Mouse (Mus musculus) c-Kit-positive CD71-negative TER-119-negative erythroid progenitor cells, embryonic 14.5 days (primary cell): ENCODE data around the gene Iqsec1.

Source experiments
- DNase-seq: peaks from one replicate; pipeline ENCODE4 v3.0.0-alpha.2; 2013; ENCODE audit warnings: low read depth

The Iqsec1 gene

DNA sequence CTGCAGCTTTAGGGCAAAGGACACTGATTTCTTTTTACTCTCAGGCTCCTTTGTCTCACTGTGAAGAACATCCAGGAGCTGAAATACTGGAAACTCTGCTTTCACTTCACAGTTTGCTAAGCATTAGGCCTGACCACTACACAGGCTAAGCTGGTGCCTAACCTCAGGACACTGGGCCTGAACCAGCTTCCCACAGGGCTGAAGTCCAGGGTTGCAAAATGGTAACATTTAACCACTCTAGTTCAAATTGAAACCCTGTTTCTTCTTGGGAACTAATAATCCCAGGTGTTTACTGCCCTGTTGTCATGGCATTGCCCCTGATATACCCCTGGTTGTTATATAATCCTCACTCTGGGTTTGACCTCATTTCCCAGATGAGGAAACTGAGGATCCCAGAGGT, 234.8 kb downstream of the Iqsec1 start:
- no peak for DNase-seq

DNA sequence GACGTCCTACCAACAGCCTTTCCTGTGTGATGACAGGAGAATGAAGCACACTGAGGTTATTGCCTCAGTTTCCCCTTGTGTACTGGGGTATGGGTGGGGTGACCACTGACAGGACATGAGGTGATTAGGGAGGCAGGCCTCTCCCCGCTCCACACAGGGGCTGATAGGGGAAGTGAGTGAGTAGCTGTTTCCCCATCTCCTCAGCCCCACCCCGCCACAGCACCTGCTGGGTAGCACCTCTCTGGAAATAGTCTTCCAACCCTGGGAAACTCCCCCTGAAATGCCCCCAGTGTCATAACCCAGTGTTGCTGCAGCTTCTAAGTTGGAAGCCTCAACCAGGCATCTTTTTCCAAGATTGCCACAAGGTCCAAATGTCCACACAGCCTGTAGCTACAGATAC, 236.9 kb downstream of the Iqsec1 start:
- no peak for DNase-seq

DNA sequence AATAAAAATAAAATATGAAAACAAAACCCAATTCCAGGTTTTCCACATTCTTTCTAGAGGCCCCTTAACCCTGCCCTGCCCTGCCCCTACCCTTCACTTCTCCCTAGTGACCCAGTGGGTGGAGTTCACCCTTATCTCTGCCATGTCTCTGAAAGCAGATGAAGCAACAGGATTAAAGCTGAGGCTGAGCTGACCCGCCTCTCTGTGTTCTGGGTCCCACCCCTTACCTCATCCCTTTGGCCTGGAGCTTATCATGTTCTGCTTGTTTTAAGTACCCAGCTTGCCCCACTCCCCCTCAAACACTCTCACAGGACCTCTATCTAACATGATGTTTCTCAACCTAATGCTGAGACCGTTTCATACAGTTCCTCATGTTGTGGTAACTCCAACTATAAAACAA, 238.4 kb downstream of the Iqsec1 start:
- no peak for DNase-seq

DNA sequence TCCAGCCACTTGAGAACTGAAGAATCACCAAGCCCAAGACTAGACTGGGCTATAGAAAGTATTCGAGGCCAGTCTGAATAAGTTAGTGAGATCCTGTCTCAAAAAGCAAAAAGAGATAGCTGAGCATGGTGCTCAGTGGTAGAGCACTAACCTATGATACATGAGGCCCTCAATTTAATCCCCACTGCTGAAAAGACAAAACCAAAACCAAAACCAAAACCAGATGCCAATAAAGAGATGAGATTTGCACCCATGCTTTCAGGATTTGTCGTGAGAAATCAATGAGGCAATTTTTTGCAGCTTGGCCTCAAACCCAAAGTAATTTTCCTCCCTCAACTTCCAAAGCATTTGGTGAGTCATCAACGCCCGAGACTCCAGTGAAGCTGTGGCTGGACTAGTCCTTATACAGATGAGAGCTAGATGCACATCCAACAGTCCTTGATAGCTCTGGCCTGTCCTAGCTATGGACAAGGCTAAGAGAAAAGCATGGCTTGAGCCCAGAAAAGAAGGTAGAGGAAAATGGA, 239.0 kb downstream of the Iqsec1 start:
- no peak for DNase-seq

DNA sequence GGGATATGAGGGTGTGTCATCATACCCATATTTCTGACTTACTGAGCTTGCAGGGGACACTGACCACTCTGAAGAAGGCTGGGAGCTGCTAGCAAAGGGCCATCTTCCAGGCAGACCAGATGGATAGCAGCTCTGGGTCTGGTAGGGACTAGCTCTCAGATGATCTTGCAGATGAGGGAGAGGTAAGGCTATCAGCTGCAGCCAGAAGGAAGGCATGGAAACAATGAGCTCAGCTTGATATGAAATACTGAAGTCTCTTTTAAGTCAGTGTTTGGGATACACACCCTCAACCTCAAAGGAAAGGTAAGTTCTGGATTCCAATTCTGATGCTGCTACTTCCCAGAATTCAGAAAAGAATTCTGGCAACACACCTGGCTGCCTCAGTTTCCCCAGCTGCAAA, 239.5 kb downstream of the Iqsec1 start:
- no peak for DNase-seq

DNA sequence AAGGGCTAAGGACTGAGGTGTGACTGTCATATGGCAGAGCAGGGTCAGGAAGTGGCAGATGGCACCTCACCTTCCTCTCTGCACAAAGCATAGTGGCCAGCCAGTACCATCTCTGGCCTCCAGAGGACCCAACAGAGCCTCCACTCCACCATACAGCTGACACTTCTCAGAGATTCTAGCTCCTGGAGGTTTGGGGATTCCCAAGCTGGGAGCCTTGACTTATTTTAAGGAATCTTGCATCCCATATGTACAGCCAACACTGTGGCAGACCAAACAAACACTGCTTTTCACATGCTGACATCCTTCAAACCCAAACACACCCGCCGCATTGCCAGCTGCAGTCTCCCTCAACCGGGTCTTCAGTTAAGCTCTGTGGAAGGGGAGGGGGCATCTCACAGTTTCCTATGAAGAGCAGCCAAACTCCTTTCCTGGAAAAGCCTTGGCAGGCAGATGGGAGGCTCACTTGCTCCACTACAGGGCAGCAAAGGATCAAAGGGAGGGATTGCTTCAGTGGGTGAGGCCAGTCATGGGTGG, 242.1 kb downstream of the Iqsec1 start:
- no peak for DNase-seq

DNA sequence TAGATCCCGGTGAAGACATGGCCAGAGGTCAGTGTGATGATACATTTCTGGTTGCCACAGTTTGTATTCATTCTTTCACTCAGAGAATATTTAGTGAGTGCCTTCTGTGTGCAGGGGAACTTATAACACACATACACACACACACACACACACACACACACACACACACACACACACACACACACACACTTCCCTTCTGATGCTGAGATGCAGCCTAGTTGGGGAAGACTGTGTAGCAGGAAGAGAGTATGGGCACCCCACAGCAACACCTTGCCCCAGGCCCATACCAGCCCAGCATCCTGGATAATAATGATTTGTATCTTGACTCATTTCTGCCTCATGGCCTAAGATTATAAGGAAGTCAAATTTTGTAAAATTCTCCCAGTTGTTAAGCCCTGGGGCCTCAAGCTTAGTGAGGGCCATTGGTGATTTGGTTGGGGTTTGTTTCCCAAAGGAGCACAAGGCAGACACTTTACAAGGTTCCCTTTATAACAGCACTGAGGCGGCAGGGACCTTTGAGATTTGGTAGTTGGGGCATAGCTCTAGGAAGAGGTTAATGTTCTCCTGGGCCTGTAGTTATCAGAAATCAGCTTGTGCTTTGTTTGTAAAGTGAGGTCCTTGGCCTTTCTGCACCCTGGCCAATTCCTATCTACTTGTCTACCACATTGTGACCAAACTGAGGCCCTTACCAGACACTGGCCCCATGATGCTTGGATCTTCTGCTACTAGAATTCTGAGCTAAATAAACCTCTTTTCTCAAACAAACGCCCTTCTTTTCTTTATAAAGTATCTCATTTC, 242.9 kb downstream of the Iqsec1 start:
- no peak for DNase-seq

DNA sequence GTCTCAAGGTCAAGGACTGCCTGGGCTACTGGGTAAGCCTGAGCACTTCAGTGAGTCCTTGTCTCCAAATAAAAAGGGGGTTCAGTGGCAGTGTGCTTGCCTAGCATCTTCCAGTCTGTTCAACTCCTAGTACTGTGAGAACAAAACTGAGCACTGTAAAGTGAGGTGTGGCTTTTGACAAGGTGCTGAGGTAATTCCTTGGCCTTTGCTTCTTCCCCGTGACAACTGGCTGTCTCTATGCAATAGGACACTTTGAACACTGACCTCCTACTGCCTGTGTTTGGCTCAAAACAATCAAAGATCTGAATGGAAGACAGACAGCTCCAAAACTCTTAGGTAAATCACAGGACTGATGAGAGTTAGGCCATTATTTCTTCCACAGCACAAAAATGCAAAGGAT, 246.0 kb downstream of the Iqsec1 start:
- no peak for DNase-seq

DNA sequence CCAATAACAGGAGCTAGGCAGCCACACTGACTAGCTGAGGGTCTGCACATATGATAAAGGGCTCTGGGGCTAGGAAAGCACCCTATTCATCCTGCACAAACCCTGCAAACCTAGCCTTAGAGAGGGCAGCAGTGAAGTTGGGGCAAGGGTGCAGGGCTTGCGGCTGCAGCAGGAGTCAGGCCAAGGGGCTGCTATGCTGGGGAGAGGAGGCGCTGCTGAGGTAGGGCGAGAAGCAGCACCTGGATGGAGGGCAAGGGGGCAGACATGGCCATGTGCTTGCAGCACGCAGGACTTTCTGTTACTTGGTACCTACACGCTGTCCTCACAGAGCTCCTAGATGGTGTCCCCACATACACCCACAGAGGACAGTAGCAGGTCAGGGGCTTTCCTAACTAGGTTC, 246.8 kb downstream of the Iqsec1 start:
- DNase-seq, result no peak

DNA sequence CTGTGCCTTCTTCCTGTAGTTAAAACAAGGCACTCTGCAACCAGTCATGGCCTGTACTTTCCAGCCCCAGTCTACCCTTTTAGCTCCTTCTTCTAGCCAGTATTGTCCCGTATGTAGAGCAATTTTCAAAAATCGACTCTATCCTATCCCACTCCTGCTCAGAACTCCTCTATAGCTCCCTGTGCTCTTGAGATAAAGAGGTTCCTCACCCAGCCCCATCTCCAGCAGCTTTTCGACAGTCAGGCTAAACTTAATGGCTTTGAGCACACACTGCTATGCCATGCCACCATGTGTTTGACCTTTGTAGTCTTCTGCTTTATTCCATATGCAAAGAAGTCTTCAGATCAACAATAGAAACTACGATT, 247.4 kb downstream of the Iqsec1 start:
- DNase-seq, result no peak

DNA sequence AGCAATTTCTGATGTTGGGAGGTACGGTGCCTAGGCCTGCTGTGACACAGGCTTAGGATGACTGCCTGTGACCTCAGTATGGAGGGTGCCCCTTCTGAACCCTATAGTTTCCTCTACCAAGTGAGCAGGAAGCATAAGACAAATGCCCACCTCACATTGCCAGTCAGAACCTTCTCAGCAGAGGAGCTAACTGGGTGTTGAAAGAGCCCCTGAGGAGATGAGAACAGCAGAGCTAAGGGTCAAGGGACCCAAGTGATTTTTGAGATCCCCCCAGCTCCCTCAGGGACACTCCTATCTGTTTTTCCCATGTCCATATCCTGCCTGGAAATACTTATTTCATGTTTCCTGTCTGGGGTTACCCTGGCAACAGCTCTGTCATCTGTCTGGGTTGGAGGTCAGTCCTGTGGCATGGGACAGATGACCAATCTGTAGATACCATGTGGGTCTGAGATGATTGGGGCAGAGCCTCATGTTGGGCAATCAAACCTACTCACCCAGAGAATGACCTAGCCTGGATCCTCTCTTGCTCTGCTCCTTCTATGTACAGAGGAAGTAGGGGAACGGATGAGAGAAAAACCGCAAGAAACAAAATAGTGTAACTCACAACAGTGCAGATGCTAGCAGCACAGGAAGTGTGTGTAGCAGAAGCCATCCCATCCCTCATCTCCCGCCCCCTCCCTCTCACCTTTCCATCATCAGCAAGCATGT, 248.0 kb downstream of the Iqsec1 start:
- no peak for DNase-seq

DNA sequence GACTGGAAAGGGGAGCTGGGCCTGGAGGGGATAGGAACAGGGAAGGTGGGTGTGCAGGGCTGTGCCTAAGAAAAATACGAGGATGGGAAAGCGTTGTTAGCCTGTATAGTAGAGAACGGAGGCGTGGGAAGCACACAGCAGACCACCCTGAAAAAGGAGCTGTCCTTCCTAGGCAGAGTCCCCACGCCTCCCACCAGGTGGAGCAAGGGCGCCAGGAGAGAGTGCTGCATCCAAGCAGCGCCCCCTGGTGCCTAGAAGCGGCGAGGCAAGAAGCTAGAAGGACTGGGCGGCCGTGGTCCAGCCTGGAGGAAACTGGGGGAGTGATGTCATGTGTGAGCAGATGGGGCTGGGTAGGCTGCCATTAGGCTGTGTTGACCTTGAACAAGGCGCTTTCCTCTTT, 251.1 kb downstream of the Iqsec1 start:
- DNase-seq, result peak; percentile 91

DNA sequence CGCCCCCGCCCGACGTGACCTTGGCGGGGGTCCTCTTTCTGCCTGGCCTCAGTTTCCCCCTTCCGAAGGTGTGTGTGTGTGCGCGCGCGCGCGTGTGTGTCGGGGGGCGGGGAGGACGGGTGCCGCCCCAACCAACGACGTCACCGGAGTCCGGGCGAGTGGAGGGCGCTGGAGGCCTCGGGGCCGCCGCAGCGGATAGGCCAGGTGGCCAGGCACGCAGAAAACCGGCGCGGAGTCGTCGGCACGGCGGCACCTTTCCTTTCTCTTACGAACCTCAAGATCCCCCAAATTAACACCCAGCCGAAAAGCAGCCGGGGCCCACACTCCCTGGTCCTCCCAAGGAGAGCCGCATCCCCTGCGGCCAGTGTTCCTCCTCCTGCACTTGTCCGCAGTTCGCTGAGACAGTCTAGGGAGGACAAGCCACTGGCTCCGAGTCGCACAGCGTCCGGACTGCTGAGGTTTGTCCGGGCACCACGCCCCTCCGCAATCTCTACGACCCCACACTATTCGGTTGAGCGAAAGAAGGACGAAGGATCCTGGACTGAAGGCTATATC, 251.7 kb downstream of the Iqsec1 start:
- no peak for DNase-seq

DNA sequence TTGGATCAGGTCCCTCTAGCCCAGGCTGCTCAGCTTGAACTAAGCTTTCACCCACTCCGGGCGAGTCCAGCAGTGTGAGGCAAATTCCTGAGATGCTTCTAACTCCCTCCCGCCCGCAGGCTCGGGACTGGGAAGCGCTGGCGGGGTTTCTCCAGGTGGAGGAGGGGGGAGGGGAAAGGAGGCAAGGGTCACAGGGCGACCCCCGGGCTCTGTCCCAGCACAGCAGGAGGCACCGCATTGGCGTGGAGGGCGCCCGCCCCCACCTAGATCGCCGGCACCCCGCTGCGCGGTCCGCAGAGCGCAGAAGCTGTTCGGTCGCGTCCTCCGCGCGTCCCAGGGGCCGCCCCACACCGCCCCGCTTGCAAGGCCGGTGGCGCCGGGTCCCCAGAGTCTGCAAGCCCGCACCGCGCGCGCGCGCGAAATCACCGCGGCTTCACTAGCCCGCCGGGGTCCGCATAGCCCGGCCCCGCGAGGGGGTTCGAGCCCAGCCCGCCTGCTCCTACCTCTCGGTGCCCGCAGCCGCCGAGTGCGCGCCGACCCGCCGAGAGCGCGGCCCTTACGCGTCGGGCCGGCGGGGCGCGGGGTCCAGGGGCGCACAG, 252.3 kb downstream of the Iqsec1 start:
- DNase-seq, result no peak

DNA sequence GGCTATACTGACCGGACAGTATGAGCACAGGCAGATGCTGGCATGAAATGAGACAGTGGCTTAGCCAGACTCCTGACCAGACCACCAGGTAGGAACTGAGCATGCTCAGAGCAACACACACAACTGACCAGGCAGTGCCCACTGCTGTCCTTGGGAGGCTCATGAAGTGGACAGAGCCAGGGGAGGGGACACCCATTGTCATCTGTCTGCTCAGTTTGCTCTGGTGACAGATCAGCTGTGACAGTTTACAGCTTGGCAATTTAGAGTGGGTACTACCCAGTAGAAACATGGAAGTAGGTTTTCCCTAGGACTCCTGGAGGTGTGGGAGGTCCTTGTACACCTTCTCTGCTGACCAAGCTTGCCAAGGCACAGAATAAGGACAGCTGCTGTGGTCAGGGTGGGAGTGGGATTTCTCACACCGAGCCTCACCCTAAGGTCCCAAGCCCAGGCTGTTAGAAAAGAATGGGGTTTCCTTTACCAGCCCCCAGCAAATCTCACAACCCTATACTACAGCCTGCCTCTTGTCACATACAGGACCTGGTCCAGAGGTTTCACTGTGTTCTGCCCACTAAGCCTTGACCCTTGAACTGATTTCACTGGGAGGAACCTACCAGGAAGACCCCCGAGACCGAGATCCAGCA, 253.0 kb downstream of the Iqsec1 start:
- DNase-seq, result no peak

DNA sequence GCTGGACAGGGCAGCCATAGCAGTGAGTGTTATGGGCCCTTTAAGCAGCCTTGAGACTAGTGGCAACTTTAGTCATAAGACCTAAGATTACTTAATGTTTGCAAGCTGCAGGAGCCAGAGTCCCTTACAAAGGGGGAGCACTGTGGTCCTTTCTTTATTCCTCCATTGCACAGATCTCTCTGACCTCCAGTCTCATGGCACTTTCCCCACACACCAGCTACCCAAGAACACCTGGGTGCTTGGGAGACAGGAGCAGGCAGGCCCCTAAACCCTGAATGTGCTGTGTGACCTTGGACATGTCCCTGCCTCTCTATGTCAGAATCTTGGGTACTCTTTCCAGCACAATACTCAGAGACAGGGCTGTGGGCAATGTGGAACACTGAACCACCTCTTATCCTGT, 253.7 kb downstream of the Iqsec1 start:
- no peak for DNase-seq

DNA sequence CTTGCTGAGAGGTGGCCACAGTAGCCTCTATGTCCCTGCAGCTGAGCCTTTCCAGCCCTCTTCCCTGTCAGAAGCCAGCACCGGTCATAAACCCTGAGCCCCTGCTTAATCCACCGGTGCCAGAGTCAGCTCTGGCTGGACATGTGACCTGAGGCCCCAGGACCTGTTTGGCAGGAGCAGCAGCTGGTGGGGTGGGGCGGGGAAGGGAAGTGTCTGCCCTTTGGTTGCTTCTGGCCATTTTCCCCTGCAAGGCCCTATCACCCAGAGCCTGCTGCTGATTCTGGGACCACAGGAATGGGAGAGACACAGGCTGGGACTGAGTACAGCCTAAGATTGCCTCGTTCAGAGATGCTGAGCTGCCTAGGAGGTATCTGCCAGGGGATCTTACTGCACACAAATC, 257.2 kb downstream of the Iqsec1 start:
- no peak for DNase-seq

DNA sequence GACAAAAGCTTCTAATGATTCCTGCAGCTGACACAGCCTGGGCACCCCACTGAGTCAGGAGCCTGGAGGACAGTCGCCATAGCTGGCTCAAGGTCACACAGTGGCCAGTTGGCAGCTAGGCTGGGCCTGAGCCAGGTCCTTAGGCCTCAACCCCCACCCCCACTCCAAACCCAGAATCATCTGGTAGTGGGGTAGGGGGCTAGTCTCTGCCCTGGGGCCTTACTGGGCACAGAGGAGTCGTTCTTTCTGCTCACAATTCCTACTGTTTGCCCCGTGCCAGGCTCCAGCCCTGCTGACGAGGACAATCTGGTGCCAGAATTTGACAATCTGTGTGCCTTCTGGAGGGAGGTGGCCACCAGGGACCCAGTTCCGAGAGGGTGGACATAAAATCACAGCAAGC, 258.7 kb downstream of the Iqsec1 start:
- DNase-seq, result no peak

DNA sequence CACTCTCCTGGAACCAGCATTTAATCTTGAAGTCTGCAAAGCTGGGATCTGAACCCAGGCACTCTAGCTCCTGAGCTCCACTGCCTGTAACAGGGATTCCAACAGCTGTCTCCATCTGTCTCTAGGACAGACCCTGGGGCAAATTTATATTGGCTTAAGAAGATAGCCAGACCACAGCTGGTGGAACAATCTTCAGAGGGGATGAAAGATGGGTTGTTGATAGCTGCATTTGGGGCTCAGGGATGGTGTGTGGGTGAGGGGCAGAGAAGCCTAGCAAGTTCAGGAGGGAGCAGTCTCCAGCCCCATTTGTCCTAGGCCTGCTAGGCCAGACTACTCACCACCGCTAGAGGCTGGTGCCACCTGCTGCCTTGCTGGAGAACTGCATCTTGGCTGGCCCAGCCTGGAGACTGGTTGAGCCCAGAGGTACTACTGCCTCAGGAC, 260.0 kb downstream of the Iqsec1 start:
- no peak for DNase-seq

DNA sequence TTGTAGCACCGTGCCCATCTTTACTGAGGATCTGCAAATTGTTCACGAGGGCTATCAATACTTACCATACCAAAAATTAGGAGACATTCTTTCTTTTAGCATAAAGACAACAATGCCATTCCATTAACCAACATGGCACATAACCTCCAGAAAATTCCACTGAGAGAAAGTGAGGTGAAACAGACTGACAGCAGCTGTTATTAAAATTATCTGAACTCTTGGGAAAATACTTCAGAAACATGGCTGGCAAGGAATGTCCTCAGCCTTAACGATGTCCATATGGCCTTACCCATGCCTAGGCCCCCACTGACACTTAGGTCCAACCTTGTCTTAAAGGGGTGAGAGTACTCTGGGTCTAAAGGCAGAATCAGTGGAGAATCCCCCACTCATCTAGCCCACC, 260.7 kb downstream of the Iqsec1 start:
- DNase-seq, result no peak

DNA sequence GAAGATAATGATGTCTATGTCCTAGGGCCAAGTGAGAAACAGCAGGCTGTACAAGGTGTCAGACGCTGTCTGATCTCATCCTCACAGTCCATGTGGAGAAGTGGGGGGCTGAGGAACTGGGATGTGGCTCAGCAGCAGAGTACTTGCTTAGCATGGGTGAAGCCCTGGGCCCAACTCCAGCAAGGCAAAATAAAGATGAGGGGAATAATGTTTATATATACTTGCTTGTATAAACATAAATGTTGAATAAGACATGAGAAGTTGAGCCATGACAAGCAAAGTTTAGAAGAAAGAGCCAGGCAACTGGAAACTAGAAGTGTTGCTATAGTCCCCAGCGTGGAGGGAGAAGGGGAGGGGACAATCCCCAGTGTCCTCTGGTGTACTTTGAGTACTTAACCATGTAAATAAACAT, 261.8 kb downstream of the Iqsec1 start:
- DNase-seq, result no peak

DNA sequence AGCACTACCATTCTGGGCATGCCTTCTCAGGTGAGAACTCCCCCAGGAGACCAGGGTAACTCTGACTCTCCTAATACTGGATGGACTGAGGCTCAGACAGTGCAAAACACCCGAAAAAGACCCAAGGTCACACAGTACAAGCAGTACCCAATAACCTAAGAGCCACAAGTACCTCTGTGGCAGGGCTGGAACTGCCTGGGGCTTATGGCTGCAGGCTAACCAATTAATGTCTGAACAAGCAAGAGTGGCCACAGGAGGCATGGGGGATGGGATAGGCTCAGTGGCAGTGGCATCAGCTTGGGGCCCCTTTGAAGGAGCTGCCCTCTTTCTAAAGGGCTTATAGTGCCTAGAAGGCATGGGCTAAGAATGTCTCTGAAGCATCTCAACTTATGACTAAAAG, 263.0 kb downstream of the Iqsec1 start:
- no peak for DNase-seq
